Mouse (Mus musculus) activated CD4-positive, CD25-positive, alpha-beta regulatory T cell, adult 4 months (primary cell): ENCODE measurements at regions not wholly inside any gene's neighbourhood (a gene's known extent, or its start where the extent isn't known, plus 50 kb on each side); places are given as distances from the start of the nearest gene placed in this dataset.
"Not testable (repeated sequence)": the region's sequence is repeated elsewhere in the genome, so short reads cannot be mapped to it uniquely, and the experiment has no call there.

Experiments
- ATAC-seq: one replicate; pipeline ENCODE4 v1.8.0; 2017

DNA sequence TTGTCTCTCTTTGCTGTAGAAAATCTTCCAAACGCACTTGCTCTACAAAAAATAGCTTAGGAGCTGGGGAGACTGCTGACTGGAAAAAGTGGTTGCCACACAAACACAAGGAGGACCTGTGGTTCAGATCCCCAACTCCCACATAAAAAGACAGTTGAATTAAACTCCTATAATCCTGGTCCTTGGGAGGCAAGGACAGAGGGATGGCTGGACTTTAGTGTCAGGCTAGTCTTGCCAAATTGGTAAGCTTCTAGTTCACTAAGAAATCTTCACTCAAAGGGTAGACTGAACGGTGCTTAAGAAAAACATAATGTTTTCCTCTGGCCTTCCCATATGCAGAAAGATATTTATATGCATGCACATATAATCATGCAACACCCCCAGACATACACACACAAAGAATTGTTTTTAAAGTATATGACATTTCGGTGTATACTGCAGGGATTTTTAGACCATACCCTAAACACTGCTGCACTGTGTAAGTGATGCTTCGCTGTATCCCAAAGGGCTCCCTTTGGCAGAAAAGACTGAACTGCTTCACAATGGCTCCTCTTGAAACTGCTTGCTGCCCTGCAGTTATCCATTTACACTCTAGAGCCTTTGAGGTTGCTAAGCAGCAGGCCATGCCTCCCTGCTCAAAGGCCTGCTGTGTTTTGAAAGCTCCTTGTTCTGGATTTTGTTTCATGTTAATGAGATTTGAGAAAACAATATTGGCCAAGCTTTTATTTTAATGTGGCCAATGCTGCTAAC is 1299.3 kb downstream of the Zfp704 start:
- no peak for ATAC-seq

DNA sequence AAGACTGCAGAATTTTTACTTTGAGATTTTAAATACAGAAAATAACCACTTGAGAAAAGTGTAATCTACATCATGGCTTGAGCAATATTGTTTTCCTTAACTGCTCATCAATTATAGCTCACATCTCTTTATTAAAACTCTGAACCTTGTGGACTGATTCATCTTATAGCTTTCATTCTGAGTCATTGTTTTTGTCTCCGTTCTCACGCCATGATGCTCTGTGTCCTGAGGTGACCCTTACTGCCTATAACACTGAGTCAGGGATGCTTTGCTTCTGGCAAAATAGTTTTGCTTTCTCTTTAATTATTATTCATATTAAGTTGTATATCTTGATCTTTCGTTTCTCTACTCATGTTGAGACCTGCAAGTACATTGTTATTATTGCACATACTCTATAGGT is 1302.6 kb downstream of the Zfp704 start:
- no peak for ATAC-seq

DNA sequence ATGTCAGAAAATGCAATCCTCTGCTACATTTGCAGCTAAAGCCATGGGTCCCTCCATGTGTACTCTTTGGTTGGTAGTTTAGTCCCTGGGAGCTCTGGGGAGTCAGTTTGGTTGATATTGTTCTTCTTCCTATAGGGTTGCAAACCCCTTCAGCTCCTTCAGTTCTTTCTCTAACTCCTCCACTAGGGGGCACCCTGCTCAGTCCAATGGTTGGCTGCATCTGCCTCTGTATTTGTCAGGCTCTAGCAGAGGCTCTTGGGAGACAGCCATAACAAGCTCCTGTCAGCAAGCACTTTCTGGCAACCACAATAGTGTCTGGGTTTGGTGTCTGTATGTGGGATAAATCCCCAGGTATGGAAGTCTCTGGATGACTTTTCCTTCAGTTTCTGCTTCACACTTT is 1305.1 kb downstream of the Zfp704 start:
- ATAC-seq, result no peak

DNA sequence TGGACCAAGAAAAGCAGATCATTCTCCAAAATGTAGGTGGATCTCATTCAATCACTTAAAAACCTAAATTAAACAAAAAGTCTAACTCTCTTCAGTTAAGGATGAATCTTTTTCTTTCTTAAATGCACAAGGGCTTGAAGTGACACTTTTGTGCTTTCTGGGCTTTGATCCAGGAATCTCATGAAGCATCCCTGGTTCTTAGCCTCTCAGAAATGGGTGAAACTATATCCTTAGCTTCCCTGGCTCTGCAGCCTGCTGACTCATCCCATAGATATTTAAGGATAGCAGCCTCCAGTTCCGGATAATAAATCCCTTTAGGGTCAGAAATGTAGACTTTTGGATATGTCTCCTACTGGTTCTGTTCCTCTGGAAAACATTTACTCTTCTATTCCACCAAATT is 1316.8 kb downstream of the Zfp704 start:
- ATAC-seq, result no peak

DNA sequence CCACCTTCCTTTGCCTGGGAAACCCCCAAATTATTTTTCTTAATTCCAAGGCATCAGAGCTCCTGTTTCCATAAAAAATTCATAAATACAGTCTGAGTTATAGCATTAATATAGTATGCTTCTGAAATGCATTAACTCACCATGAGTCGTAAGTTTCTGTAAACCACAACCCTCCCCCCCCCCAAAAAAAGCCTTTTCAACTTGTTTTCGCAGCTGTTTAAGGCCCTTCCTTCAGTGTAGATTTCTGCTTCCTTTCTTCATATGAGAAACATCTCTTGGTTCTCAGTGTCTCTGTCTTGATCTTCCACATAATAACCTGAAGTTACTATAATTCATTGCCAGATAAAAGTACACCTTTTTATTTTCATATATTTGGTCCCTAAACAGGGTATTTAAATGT is 1320.3 kb downstream of the Zfp704 start:
- no peak for ATAC-seq

DNA sequence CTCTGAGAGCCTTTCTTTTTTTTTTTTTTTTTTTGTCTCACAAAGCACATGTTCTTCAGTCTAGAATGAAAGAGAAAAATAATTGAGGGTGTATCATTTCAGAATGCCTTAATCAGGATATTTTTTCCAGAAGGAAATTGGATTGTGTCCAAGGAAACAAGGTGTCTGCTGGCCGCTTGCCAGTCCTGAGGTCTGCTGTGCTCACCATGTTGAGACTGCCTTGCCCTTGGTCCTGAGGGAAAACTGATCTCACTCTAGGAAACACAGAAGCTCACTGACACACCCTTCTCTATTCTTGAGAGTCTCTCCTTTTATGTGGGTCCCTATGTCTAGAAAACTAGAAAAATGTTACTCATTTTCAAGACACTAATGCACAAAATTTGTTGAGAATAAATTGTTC is 1321.4 kb downstream of the Zfp704 start:
- no peak for ATAC-seq

DNA sequence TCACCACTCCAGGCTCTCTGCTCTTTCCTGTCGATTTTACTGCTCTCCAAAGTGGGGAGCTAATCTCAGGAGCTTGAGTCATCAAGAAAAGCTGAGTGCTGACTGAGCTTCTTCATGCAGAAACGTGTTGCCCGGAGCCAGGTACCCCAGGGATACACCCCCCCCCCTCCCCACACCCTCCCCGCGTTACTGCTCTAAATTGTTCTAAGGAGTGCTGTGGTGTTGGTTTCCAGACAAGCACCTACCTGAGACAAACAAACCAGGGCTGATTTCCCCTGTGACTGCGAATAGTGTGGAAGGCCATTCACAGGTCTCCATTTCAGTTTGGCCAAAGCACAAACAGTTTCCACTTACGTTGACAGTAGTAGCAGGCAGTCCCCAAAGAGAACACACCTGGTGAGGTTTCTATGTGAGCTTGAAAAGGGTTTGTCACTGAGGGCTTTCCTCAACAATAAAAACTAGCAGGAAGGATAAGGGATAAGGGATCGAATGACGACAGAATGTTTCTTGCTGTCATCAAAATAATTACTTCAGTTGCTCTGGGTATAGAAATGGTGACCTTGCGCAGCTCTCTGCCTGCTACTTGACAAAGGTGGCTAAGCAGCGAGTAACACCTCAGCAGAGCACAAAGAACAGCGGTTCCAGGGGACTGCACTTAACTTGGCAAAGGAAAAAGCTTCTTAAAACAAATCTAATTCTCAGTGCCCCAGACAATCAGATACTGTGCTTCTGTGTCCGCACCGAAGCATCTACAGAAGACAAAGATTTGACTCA is 1325.0 kb downstream of the Zfp704 start:
- ATAC-seq, result no peak

DNA sequence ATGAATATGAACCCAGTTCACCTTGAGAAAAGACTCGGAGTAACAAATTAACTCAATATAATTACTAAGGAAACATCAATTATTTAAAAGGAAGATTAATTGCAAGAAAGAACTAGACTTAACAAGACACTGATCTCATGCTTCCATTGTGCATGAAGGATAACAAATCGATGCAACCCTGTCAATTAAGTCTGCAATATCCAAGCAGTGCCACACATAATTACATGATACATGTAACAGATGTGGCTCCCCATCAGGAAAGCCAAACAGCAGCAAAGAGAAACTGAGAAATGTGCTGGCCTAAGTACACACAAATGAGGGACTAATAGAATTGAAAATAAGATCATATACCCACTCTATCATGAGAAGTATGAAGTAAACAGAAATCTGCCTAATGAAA is 1327.5 kb downstream of the Zfp704 start:
- no peak for ATAC-seq

DNA sequence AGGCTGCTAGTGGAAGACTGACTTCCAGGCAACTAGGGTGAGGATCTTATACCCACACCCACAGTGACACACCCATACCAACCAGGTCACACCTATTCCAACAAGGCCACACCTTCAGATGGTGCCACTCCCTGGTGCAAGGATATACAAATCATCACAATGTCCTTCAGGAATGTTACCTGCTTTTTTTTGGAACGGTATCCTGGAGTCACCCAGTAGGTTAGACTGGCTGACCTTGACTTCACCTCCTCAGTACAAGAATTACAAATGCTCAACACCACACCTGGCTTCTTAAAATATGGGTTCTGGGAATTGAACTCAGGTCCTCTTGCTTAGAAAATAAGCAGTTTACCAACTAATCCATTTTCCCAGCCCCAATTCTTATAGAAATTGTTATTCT is 1333.2 kb downstream of the Zfp704 start:
- ATAC-seq, result no peak

DNA sequence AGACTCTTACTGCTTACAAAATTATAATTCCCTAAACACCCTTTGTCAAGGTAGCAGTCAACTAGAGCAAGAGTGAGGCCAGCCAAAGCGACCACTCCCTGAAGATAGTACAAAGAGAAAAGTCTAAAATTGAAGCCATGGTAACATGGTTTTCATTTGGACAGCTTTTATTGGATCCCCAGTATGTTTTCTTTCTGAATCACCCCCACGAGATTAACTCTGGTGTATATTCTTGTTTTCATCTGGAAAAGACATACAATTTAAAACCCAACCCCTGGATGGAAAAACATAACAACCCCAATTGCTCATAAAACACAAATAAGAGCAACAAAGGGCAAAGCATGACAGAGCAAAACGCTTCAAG is 1339.0 kb downstream of the Zfp704 start:
- ATAC-seq, result no peak

DNA sequence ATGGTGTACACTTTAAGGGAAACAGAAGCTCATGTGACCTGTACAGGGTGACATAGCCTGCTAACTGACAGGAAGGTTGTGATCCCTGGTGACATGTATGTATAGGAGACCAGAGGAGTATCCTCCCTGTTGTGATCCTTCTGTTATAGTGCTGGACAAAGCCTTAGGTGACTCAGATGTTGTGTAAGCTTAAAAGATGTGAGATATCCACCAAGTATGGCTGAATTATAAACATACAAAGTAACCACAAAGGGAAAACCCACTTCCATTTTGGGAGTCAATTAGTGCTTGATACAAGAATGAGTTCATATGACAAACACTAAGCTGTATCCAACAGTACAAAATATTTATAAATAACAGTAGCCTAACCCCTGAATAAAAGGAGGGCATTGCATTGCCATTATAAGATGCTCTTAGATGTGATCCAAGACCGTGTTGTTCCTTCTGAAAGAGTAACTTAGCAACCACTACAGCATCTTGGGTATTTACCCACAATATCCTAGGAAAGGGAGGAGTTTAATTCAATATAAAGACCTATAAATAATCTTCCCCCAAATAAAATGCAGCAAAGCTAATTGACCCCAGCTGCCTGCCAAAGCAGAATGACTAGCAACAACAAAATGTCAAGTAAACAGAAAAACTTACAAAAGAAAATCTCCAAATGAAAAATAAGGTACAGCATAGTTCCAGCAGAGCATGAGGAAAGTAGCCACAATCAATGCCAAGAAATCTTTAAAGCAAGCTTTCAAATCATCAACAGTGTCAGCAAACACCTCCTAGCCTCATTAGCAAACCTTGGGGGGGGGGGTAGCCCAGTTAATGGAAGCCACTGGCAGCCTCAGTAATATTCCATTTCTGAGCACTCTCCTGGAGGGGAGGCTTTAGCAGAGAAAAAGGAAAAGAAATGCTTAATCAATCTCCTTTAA is 1339.6 kb downstream of the Zfp704 start:
- ATAC-seq, result no peak

DNA sequence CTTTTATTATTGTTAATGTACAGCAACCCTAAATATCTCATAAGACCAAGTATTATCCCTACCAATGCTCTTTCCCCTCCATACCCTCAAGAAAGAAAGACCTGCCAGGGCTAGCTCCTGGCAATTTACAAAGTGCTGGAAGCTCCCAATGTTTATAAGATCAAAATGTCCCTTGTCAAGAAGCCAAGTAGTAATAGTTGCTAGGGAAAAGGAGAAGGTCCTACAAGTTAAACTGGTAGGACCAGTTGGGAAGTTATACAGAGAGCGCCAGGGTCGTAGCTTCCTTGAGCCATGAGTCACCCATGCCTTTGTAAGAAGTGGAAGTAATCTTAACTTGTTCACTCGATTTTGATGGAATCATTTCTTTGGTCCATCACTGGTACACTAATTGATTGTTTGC is 1344.1 kb downstream of the Zfp704 start:
- no peak for ATAC-seq

DNA sequence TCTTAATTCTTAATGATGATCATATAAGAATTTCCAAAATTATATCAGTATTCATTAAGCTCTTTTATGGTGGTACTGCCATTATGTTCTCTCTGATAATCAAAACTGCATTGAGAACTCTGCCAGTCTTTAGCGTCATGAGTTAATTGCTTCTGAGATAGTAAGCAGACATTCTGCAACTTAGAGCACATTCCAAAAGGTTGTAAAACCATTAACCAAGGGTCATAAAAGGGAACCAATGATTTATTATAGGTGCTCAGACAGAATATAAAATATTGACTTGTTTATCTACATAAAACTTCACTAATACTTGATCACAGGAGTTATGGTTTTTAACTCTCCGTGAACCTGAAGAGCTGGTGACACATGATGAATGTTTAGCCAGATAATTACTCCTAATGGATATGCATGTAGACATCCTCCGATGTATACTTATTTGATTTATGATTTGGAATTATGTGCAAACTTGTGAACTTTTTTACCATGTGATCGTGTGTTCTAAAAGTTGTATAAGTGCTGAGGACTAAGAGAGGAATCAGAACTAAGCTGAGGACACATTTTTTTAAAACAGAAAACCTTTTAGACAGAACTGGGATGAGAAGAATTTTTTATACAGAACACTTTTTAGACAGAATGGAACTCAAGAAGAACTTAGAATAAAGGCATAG is 1345.4 kb downstream of the Zfp704 start:
- ATAC-seq, result no peak

DNA sequence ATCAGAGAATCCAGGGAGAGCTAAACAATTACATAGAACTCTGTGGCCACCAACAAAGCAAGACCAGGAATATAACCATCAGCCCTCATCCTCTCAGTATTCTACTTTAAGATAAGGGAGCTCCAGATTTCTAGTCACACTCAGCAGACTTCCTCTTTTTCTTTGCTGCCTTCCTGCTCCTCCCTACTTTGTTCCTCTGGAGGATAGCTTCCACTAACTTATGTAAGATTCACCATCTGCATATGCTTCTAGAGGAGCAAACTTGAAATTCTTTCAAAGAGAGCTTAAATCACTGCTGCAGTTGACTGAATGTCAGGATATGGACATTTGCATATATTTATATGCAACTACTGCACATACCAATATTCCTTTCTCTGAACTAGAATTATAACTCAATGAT is 1352.6 kb downstream of the Zfp704 start:
- no peak for ATAC-seq

DNA sequence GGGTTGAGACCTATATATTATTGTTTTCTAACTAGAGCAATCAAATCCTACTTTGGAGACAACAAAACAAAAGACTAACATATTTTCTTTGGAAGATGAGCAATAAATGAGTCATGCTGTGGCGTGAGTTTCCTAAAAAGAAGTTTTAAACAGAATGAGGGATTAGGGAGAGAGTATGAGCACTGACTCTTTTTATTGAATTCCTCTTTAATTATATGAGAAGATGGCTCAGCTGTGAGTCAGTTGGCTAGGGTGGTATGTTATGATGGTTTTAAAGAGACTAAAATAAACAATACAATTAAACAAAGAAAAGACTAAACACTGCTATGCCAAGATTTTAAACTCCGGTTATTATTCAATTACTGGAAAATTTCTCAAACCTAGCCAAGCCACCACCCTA is 1357.6 kb downstream of the Zfp704 start:
- no peak for ATAC-seq

DNA sequence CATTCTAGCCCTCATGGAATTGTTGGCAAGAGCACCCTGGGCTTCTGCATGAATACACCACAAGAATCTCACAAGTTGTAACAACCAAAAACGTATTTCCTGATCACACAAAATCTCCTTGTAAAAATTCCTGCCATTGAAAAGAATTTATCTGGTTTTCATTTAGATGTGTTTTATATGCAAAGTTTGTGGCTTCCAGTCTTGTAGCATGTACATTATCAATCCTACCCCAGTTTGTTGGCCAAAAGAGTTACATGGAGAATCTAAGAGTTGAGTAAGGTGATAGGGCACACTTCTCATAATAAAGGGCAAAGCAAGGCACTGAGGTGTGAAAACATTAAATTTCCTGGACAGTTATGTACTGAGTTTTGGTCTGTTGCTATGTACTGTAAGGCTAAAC is 1361.0 kb downstream of the Zfp704 start:
- ATAC-seq, result no peak

DNA sequence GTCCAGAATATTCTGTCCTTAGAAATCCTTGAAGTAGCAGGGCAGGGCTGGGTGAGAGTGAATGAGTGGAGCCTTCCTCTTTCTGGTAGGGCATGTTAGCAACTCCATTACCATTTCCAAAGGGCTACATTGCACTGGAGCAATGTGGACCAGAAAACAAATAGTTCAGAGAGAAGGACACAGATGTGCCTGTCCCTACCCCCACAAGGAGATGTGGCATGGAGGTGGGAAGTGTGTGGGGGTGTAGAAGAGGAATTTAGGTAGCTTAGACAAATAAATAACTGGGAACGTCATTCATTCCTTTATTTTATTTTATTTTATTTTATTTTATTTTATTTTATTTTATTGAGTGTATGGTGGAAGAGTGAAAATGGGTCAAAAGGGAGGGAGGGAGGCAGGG is 1364.1 kb downstream of the Zfp704 start:
- ATAC-seq, result not testable (repeated sequence)

DNA sequence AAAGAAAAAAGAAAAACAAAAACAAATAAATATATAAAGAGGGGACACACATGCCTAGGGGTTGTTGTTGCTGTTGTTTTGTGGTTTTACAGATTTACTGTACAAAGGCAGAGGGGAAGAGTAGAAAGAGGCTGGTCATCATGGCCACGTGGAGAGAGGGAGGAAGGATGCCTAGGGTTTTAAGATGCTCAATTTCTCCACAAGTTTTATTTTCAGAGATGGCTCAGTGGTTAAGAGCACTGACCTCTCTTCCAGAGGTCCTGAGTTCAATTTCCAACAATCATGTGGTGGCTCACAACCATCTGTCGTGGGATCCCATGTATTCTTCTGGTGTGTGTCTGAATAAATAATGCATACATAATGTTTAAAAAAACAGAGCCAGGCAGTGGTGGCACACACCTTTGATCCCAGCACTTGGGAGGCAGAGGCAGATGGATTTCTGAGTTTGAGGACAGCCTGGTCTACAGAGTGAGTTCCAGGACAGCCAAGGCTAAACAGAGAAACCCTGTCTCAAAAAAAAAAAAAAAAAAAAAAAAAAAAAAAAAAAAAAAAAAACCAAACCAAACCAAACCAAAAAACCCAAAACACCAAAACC is 1364.6 kb downstream of the Zfp704 start:
- peak; percentile 46 for ATAC-seq

DNA sequence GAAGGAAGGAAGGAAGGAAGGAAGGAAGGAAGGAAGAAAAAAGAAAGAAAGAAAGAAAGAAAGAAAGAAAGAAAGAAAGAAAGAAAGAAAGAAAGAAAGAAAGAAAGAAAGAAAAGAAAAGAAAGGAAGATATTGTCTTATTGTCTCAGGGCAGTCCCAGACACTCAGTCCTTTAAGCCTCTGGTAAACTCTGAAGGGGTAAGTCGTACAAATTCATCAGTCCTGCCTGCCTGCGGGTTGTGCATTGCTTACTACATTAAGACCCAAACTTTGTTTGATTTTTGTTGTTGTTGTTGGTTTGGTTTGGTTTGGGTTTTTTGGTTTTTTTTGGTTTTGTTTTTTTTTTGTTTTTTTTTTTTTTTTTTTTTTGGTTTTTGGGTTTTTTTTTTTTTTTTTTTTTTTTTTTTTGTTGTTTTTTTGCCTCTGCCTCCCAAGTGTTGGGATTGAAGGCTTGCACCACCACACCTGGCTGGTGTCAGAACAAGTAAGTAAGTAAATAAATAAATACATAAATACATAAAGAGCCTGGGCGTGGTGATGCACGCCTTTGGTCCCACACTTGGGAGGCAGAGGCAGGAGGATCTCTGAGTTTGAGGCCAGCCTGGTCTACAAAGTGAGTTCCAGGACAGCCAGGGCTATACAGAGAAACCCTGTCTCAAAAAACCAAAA is 1365.2 kb downstream of the Zfp704 start:
- ATAC-seq, result not testable (repeated sequence)

DNA sequence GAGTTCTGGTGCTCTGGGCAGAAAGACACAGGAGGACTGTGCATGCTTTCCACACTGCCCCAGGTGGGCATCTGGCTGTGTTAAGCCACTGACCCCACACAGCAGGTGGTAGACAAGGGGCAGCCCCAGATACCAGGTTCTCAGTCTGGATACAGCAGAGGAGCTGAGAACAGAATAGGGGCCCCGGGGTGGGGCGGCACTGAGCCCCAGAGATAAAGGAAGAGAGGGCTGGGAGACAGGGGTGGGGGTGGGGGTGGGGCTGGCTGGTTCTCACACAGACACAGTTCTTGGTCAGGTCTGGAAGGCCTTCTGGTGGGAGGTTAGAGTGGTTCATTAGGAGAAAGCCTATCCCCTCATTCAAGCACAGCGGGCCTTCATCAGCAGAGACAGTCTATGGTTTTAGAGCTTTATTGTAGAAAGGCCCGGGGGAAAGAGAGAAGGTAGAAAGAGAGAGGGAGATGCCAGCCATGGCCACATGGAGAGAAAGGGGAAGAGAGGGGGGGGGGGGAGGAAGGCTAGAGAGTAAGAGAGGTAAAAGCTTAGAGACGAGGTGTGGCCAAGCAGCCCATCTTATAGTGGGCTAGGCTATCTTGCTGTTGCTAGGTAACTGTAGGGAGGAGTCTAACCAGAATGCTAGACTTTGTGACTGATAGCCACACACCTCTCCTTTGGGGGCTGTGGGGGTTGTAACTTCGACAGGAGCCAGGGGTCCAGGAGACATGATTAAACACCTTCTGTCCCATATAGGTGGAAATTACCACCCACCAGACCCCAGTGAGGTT is 1403.1 kb downstream of the Zfp704 start:
- no peak for ATAC-seq

DNA sequence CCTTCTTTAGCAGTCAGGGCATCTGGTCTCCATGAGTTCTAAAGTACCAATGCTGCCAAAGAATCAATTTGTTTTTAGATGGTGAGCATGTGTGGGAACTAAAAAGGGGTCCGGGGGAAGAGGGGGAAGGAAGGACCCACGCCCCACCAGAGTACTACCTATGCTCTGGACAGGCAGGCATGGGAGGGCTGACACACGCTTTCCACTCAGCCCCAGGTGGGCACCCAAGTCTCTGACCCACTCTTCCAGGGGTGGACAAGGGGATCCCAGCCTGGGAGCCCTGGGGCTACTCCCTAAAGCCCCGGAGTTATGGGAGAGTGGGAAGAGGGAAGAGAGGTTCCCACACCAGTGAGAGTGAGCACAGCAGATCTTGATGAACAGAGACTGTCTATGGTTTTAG is 1446.9 kb downstream of the Zfp704 start:
- ATAC-seq, result no peak
